In the genomic region with DNA sequence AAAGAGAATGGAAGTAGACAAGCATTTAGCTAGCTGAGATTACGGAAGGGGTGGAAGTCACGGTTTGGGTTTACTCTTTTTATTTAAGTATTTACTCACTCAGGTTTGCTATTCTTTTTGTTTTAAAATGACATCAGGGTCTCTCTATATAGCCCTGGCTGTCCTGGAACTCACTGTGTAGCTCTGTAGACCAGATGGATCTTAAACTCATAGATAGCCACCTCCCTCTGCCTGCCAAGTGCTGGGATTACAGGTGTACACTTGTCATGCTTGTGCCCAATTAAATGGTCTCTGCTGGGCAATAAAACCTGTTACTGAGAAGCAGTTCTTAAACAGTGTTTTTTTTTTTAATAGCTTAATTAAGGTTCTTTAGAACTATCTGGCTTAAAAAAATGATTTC, we compare ENCODE assay signal across 8 mouse cellular contexts. TPM values are rescaled to one million over a fixed set of nuclear protein-coding genes. Genes with fewer than 3 reads are reported as not detected.
DNase-seq lines count a peak whose midpoint lies in the region; ATAC-seq and TF ChIP-seq lines count a peak whose summit lies in the region.

No protein-coding gene starts in this region.

- H3K27ac ChIP-seq in testis, adult 2 months (ENCODE audit: control insufficient read depth, insufficient read depth, low read depth, low read length) = no peak overlapping the region
- no peak overlapping the region for H3K27ac ChIP-seq in lung, embryonic 16.5 days (ENCODE audit: low read length)

- TF ChIP-seq CTCF in testis, adult 2 months (IDR thresholded peaks at IDR 0.05; ENCODE audit: control insufficient read depth, insufficient read depth, insufficient replicate concordance, low read depth, low read length) = no peak

- peak overlapping the region; percentile 64; the same call in 1 of the 2 replicates for H3K4me3 ChIP-seq in testis, adult 2 months (ENCODE audit: control insufficient read depth, low read depth, low read length)
- peak overlapping the region; percentile 99 for H3K4me3 ChIP-seq in lung, embryonic 16.5 days (ENCODE audit: low read length)

- peak overlapping the region; percentile 82 for H3K4me2 ChIP-seq in lung, embryonic 16.5 days (ENCODE audit: low read depth, low read length)

- no peaks in the 10 kb centered on the region for H3K9me3 ChIP-seq in lung, embryonic 16.5 days (ENCODE audit: control insufficient read depth, low read length)

- no peaks in the 10 kb centered on the region for H3K36me3 ChIP-seq in testis, adult 2 months (ENCODE audit: control insufficient read depth, insufficient read depth, low read length)
- no peaks in the 10 kb centered on the region for H3K36me3 ChIP-seq in lung, embryonic 16.5 days (ENCODE audit: control insufficient read depth, insufficient read depth, low read length)

- TF ChIP-seq POLR2A in testis, adult 2 months (IDR thresholded peaks at IDR 0.05; ENCODE audit: control insufficient read depth, low read depth, low read length) = no peak

- no peak for DNase-seq in testis, postnatal 14 days (ENCODE audit: low spot score)
- DNase-seq in cerebellum, postnatal 10 days = peak; percentile 55 to 59
- DNase-seq in induced T-regulatory cell, adult 2 months (ENCODE audit: low read depth) = peak; percentile 66
- no peak for DNase-seq in frontal cortex, postnatal 14 days (ENCODE audit: low spot score in 2 of 2)
- DNase-seq in layer of hippocampus, postnatal 25 days (ENCODE audit: extremely low spot score in 1 of 2, low spot score in 1 of 2) = no peak
- DNase-seq in gastrocnemius, postnatal 10 days = no peak

- no peak for ATAC-seq in lung, embryonic 16.5 days (ENCODE audit: low read depth)

- H3K27me3 ChIP-seq in testis, adult 2 months (ENCODE audit: control insufficient read depth, insufficient read depth, low read length) = no peaks in the 10 kb centered on the region
- no peaks in the 10 kb centered on the region for H3K27me3 ChIP-seq in lung, embryonic 16.5 days (ENCODE audit: control insufficient read depth, insufficient read depth, low read depth, low read length)

- peak overlapping the region; percentile 50 for H3K9ac ChIP-seq in lung, embryonic 16.5 days (ENCODE audit: low read length)

- WGBS in lung, embryonic 16.5 days = 25% methylated on average over 2 of the region's 2 CpGs

- peaks cover 2% of the 10 kb centered on the region for H3K4me1 ChIP-seq in testis, adult 2 months (ENCODE audit: control insufficient read depth, insufficient read depth, low read length)
- peaks cover 13% of the 10 kb centered on the region for H3K4me1 ChIP-seq in lung, embryonic 16.5 days (replicated peaks; ENCODE audit: control insufficient read depth, insufficient read depth, low read length)

RNA-seq across cellular contexts. Expression of gene Arf4, which starts 2.1 kb away (rescaled TPM):
- 115 and 121 TPM in 2 replicates for polyA plus RNA-seq in testis, adult 2 months (2012; rRNA removed)
- polyA plus RNA-seq in lung, embryonic 16.5 days (2015; fragmentation: Nextera tagmentation; extraction: Ambion mirVana) = 555 and 584 TPM in 2 replicates
- 100 to 1,000 TPM; 118 to 130 TPM for total RNA-seq in layer of hippocampus, postnatal 25 days (2021)
- total RNA-seq in gastrocnemius, postnatal 10 days (2021) = 100 to 1,000 TPM in 1 of 2 experiments, 10 to 100 TPM in 1; 90.0 to 126 TPM

RNA-seq across cellular contexts. Expression of gene Pde12, which starts 29.7 kb away (rescaled TPM):
- 2.0 and 2.3 TPM in 2 replicates for polyA plus RNA-seq in testis, adult 2 months (2012; rRNA removed)
- polyA plus RNA-seq in lung, embryonic 16.5 days (2015; fragmentation: Nextera tagmentation; extraction: Ambion mirVana) = 8.0 and 8.3 TPM in 2 replicates
- total RNA-seq in layer of hippocampus, postnatal 25 days (2021) = 1 to 10 TPM; 7.6 to 8.0 TPM
- 1 to 10 TPM; 3.3 to 3.6 TPM for total RNA-seq in gastrocnemius, postnatal 10 days (2021)

RNA-seq across cellular contexts. Expression of gene Dnah12, which starts 53.1 kb away (rescaled TPM):
- polyA plus RNA-seq in testis, adult 2 months (2012; rRNA removed) = 6.0 and 7.4 TPM in 2 replicates
- polyA plus RNA-seq in lung, embryonic 16.5 days (2015; fragmentation: Nextera tagmentation; extraction: Ambion mirVana) = 0.93 and 1.1 TPM in 2 replicates
- under 1 TPM; 0.12 to 0.31 TPM for total RNA-seq in layer of hippocampus, postnatal 25 days (2021)
- total RNA-seq in gastrocnemius, postnatal 10 days (2021) = not detected

Comparison
In these comparisons a context has a peak if more than half of its experiments do, and no peak if none do; other contexts are left out.
1. DNase-seq: peak in cerebellum, postnatal 10 days (2 of 2) and induced T-regulatory cell, adult 2 months (single experiment); none in testis, postnatal 14 days (single experiment), frontal cortex, postnatal 14 days (0 of 2), layer of hippocampus, postnatal 25 days (0 of 2) and gastrocnemius, postnatal 10 days (single experiment).